Mouse (Mus musculus): ENCODE measurements around the gene Gm4792.

GRCm38 (mm10) chr10:94255744-94256143 is 42.8 kb downstream of the Gm4792 start:
- no peak for TF ChIP-seq GATA1 (IDR thresholded peaks at IDR 0.05; ENCODE audit: borderline replicate concordance, low read length)
- no peak for TF ChIP-seq FLI1 (IDR thresholded peaks at IDR 0.05; ENCODE audit: low read length)
